Mouse (Mus musculus) retina, postnatal 7 days (tissue): ENCODE data around the gene R3hdm1.
A peak's percentile ranks its signal among the peaks of the same experiment; 100 is the strongest.
"Not testable (repeated sequence)": the region's sequence is repeated elsewhere in the genome, so short reads cannot be mapped to it uniquely, and the experiment has no call there.

Experiments
- DNase-seq: peaks from one replicate; pipeline ENCODE4 v3.0.0-alpha.2; 2012; ENCODE audit warnings: low read depth, low spot score

Gene R3hdm1

GRCm38 (mm10) chr1:128136222-128136621 lies 33.1 kb downstream of the R3hdm1 start:
- not testable (repeated sequence) for DNase-seq

- no peak for DNase-seq
These were observed 37.9 kb downstream of the R3hdm1 start for GRCm38 (mm10) chr1:128141039-128141438.

GRCm38 (mm10) chr1:128141737-128142136 lies 38.6 kb downstream of the R3hdm1 start:
- no peak for DNase-seq

GRCm38 (mm10) chr1:128166956-128167355 lies 63.9 kb downstream of the R3hdm1 start:
- no peak for DNase-seq

GRCm38 (mm10) chr1:128170104-128170503 lies 67.0 kb downstream of the R3hdm1 start:
- no peak for DNase-seq

GRCm38 (mm10) chr1:128191426-128191825 lies 88.3 kb downstream of the R3hdm1 start:
- DNase-seq, result no peak

GRCm38 (mm10) chr1:128192369-128192768 lies 89.3 kb downstream of the R3hdm1 start:
- no peak for DNase-seq

- DNase-seq, result no peak
These were observed 90.9 kb downstream of the R3hdm1 start for GRCm38 (mm10) chr1:128194011-128194410.

- no peak for DNase-seq
These were observed 94.3 kb downstream of the R3hdm1 start for GRCm38 (mm10) chr1:128197353-128197752.

- DNase-seq, result no peak
These were observed 110.2 kb downstream of the R3hdm1 start for GRCm38 (mm10) chr1:128213261-128213660.

- no peak for DNase-seq
These were observed 118.8 kb downstream of the R3hdm1 start for GRCm38 (mm10) chr1:128221886-128222285.

GRCm38 (mm10) chr1:128223304-128223703 lies 120.2 kb downstream of the R3hdm1 start:
- no peak for DNase-seq

GRCm38 (mm10) chr1:128235181-128235580 lies 132.1 kb downstream of the R3hdm1 start:
- no peak for DNase-seq

GRCm38 (mm10) chr1:128243627-128243995 lies 140.5 kb downstream of the R3hdm1 start, which contains the start of gene Ubxn4:
Gene Ubxn4 (plus strand): TSS chr1:128243964.
- no peak for DNase-seq

GRCm38 (mm10) chr1:128243996-128244726 lies 141.1 kb downstream of the R3hdm1 start:
- DNase-seq, result peak; percentile 93

- no peak for DNase-seq
These were observed 141.7 kb downstream of the R3hdm1 start for GRCm38 (mm10) chr1:128244727-128245355.

GRCm38 (mm10) chr1:128267061-128267460 lies 164.0 kb downstream of the R3hdm1 start:
- DNase-seq, result not testable (repeated sequence)

GRCm38 (mm10) chr1:128270731-128271130 lies 167.6 kb downstream of the R3hdm1 start:
- no peak for DNase-seq

GRCm38 (mm10) chr1:128275908-128276307 lies 172.8 kb downstream of the R3hdm1 start:
- no peak for DNase-seq

- no peak for DNase-seq
These were observed 175.5 kb downstream of the R3hdm1 start for GRCm38 (mm10) chr1:128278563-128278962.

GRCm38 (mm10) chr1:128281753-128282152 lies 178.7 kb downstream of the R3hdm1 start:
- no peak for DNase-seq

- no peak for DNase-seq
These were observed 179.8 kb downstream of the R3hdm1 start for GRCm38 (mm10) chr1:128282924-128283323.

GRCm38 (mm10) chr1:128284157-128284690 lies 181.1 kb downstream of the R3hdm1 start:
- no peak for DNase-seq
